Mouse (Mus musculus) olfactory bulb, adult 2 months (tissue): ENCODE measurements around the gene Rap2b. TPM values are rescaled to one million over a fixed set of nuclear protein-coding genes. Genes with fewer than 3 reads are reported as not detected.

Source experiments
- H3K27ac ChIP-seq: fragments of 200-500 bp; 2 replicates; pipeline ENCODE4 v1.5.1; 2012; ENCODE audit warnings: low read depth, low read length; ENCODE audit not compliant: insufficient read depth
- H3K4me1 ChIP-seq: fragments of 200-500 bp; 2 replicates; pipeline ENCODE4 v1.6.1; 2012; ENCODE audit warnings: low read length; ENCODE audit not compliant: control insufficient read depth, insufficient read depth
- H3K4me3 ChIP-seq: fragments of 200-500 bp; 2 replicates; pipeline ENCODE4 v1.5.1; 2012; ENCODE audit warnings: mild to moderate bottlenecking, low read depth, low read length, moderate library complexity; ENCODE audit not compliant: insufficient read depth
- CTCF ChIP-seq: fragments of 200-500 bp; IDR thresholded peaks from 2 replicates; pipeline ENCODE4 v1.5.1; 2012; ENCODE audit warnings: low read depth, mild to moderate bottlenecking, low read length, moderate library complexity; ENCODE audit not compliant: insufficient read depth
- POLR2A ChIP-seq: fragments of 200-500 bp; IDR thresholded peaks from 2 replicates; pipeline ENCODE4 v1.6.1; 2012; ENCODE audit warnings: mild to moderate bottlenecking, low read depth, low read length, moderate library complexity; ENCODE audit not compliant: insufficient read depth
- WGBS: fragments of 180-500 bp; shearing (Covaris S2); methylation state at CpG from one replicate; pipeline ENCODE4 v1.1.7; 2018; 5-methylcytosine and 5-hydroxymethylcytosine counted together
- polyA plus RNA-seq: library from polyadenylated mRNA; stranded (reverse); fragments of >200 nt; gene quantifications from 2 replicates; pipeline ENCODE4 v1.2.4, GENCODE M21; 2012; ENCODE audit warnings: low replicate concordance; ENCODE audit not compliant: missing spikeins, insufficient read depth, insufficient read length

Rap2b gene
- polyA plus RNA-seq, 1 experiment, result not detected

DNA sequence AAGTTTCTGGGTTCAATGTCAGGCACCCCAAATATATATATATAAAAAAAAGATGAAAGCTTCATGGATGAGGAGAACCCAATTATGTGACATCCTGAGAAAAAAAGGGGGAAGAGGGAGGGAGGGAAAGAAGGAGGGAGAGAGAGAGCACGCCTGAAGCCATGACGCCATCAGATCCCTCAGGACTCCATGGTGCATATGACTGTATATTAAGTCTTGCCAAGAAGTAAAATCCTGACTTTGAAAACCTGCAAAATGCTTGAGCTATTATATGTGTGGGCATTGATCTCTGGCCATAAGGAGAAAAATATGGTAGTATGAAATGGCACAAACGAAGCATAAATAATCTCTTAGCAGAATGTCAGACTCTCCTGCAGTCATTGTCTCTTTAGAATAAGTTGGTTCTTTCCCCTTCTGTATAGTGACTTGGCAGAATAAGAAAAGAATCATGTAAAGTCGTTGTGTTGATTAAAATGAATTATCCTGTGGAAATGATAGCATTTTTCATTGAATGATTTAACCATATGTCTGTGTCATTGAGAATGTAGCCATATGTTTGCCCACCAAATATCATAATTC, 13.3 kb upstream of the Rap2b start:
- 90% methylated on average over 4 of the region's 4 CpGs for WGBS

DNA sequence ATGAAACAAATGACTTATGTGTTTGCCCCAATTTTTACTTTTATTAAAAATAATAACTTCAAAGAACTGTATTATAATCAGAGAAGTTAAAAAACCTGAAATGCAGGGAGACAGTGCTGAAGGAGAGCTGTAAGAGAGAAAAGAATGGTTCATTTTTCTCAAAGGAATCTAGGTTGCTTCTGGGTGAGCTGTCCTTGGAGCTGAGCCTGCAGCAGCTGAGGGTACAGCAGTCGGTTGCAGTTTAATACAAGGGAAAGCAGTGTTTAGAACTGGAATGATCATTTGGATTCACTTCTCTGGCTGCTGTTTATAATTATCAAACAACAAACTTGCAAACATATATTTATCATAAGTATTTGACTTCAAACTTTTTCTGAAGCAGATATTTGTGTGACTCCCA, 12.0 kb upstream of the Rap2b start:
- WGBS, result 35% methylated on average over 1 of the region's 1 CpGs
- H3K4me1 ChIP-seq, result no peaks in the 10 kb centered on the region
- no peak for TF ChIP-seq POLR2A
- no peak for TF ChIP-seq CTCF
- no peak overlapping the region for H3K4me3 ChIP-seq
- no peak overlapping the region for H3K27ac ChIP-seq

More for the DNA sequence above, 13.3 kb upstream of the Rap2b start:
- no peak overlapping the region for H3K27ac ChIP-seq
- TF ChIP-seq POLR2A (no peak), CTCF (no peak)
- no peak overlapping the region for H3K4me3 ChIP-seq
- no peaks in the 10 kb centered on the region for H3K4me1 ChIP-seq

DNA sequence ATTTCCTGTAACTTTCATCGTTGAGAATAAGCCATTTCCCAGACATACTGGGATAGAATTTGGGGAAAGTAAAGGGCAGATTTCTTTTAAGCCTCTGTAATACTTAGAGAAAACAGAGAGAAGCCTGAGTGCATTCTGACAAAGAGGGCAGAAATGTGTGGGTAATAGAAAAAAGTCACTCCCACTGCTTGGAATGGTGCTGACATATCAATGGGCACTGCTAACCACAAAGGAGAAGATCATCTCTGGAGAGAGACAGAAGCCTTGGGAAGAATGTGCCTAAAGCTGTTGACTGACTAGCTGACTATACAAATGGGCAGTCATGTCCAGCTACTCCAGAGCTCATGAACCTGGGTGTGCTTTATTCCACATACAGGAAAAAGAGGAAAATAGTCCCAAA, 6.0 kb upstream of the Rap2b start:
- Histone ChIP-seq H3K4me3 (no peak overlapping the region), H3K4me1 (peaks cover 3% of the 10 kb centered on the region), H3K27ac (no peak overlapping the region)
- TF ChIP-seq CTCF (no peak), POLR2A (no peak)
- WGBS, result 18% methylated on average over 1 of the region's 1 CpGs

DNA sequence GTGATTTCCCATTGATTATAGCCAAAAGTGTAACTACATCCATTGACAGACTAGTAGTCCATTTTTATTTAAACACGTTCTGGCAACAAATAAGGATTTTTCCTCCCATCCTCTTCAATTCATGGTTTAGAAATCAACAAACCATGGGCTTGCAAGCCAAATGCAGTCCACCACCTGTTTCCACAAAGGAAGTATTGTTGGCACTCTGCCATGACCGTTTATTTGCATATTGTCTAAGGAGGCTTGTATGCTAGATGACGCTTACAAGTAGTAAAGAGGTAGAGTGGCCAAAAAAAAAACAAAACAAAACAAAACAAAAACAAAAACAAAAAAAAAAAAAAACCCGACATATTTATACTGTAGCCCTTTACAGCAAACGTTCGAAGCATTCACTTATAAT, 3.3 kb upstream of the Rap2b start:
- H3K27ac ChIP-seq, result no peak overlapping the region
- peaks cover 5% of the 10 kb centered on the region for H3K4me1 ChIP-seq
- no peak overlapping the region for H3K4me3 ChIP-seq
- TF ChIP-seq CTCF (no peak), POLR2A (no peak)
- WGBS, result 35% methylated on average over 6 of the region's 6 CpGs

DNA sequence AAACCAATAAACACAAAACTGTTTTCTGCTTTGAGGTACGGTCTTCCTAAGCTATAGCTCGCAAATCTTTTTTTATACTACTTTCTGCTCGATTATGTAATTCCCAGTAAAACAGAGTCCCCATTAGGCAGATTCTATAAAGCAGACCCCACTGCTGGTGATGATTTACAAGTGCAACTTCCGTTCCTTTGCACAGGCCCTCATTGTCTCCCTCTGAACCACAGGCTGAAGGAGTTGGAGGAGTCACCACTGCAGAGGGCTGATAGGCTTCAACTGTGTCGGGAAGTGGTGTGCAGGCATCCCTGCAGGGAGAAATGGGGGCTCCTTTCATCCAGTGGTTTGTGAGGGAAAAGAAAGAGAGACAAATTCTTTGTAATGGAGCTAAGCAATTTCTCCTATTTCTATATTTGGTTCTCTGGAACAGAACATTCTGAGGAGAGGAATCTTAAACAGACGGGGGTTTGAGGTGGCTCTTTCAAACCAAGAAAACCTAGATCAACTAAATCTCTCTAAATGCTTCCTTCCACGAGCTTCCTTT, 2.6 kb upstream of the Rap2b start:
- 0 out of 2 replicates have a peak overlapping the region, but pooled peaks have one; percentile 20 for H3K27ac ChIP-seq
- WGBS, result 30% methylated on average over 7 of the region's 7 CpGs
- H3K4me3 ChIP-seq, result no peak overlapping the region
- peaks cover 5% of the 10 kb centered on the region for H3K4me1 ChIP-seq
- TF ChIP-seq CTCF, result no peak
- TF ChIP-seq POLR2A, result no peak

DNA sequence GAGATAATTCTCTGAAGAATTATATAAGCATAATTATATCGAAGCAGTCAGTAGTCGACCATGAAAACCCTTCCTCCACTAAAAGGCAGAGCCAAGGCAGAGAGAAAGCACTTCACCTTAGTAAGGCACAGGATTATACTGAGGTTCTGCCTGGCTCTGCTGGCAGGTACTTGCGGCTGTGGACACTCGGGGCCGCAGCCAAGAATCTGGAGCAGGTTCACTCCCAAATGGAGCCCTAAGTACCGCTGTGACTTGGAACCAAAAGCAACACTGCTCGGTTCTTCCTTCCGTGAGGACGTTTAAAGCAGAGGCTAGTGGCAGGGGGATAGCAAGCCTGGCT, 1.4 kb downstream of the Rap2b start:
- WGBS, result 2% methylated on average over 9 of the region's 9 CpGs
- peak overlapping the region; percentile 68 for H3K4me3 ChIP-seq
- TF ChIP-seq CTCF, result no peak
- no peak for TF ChIP-seq POLR2A
- peak overlapping the region; percentile 97 for H3K27ac ChIP-seq
- peaks cover 5% of the 10 kb centered on the region for H3K4me1 ChIP-seq

DNA sequence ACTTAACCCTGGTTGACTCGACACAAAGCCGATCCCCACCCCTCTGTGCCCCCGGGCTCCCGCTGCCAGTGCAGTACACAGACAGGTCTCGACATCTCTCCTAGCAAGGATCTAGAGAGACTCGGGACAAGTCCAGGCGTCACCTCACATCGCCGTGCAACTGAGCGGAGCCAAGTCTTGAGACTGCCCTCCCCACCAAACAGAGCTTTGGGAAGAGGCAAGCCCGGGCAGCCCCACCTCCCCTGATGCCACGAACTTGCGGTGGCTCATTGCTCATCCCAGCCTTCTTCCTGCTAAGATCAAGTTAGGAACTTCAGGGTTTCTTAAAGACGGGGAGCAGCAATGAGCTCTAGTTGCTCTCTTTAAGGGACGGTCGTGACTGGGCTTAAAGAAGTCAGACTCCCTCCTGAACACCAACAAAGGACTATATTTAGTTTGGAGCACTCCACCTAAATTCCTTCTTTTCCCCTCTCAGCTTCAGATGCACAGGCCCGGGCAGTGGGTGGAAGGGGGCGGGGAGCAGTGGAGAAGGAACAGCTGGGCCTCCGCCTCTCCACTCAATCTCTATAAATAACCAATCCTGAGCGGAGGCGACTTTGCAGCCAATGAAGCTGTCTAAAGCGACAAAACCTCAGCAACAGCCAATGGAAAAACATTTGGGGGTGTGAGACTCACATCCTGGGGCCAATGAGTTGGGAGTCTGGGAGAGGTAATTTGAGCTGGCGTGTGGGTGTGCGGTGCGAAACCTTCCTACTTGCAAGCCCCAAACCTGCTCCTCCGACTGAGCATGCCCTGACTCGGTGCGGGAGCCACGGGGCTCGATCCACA, 1.9 kb downstream of the Rap2b start:
- peak overlapping the region; percentile 97 for H3K27ac ChIP-seq
- peak; percentile 25; the same call in 1 of the 2 replicates for TF ChIP-seq POLR2A
- TF ChIP-seq CTCF, result no peak
- H3K4me3 ChIP-seq, result peak overlapping the region; percentile 68
- under 1% methylated on average over 30 of the region's 30 CpGs for WGBS
- H3K4me1 ChIP-seq, result peaks cover 5% of the 10 kb centered on the region

DNA sequence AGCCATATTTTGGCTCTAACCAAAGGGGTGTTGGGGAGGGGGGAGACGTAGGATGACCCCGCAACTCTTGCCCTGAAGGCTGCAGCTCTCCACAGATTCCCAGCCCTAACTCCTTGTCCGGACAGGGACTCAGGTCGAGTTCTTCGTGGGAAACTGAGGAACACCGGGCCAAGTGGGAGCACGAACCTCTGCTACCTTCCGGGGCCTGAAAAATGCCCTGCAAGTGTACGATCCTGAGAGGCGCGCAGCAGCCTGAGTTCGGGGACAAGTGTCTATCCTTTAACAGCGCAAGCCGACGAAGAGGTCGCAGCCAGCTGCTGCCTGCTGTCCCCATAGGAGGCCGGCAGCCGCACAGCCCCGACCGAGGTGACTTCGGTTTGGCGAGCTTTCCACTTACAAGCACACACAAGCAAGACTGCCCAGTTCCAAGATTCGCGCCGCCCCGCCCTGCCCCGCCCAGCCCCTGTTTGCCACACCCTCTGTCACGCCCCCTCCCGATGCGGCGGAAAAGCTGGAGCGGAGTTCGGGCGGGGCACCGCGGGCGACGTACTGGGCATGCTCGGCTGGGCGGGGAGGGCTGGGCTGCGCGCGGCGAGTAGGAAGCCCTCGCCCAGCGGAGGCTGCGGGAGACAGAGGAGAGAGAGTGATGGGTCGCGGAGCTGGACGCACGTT, 2.7 kb downstream of the Rap2b start:
- Histone ChIP-seq H3K27ac (peak overlapping the region; percentile 93), H3K4me3 (peak overlapping the region; percentile 68), H3K4me1 (peaks cover 2% of the 10 kb centered on the region; the same call in 1 of the 2 replicates)
- TF ChIP-seq CTCF (no peak), POLR2A (peak; percentile 90)
- WGBS, result under 1% methylated on average over 51 of the region's 51 CpGs

DNA sequence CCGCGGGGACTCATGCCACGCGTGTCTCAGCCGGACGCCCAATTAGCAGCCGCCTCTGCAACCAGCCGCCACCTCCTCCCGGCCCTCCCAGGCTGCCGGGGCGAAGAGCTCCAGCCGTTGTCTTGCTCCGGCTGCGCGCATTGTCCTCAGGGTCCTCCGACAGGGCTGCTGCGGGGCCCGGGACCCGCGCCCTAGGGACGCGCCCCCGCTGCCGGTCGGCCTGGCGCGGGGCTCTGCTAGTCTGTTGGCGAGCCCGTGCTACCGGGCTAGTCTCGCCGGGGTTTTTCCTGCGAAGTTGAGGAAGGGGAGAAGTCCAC, 3.2 kb downstream of the Rap2b start:
- Histone ChIP-seq H3K4me1 (peaks cover 2% of the 10 kb centered on the region; the same call in 1 of the 2 replicates), H3K27ac (peak overlapping the region; percentile 77), H3K4me3 (peak overlapping the region; percentile 68)
- TF ChIP-seq CTCF (no peak), POLR2A (no peak)
- WGBS, result under 1% methylated on average over 33 of the region's 33 CpGs
